Mouse (Mus musculus): ENCODE data around the gene Hpd. TPM values are rescaled to one million over a fixed set of nuclear protein-coding genes. Genes with fewer than 3 reads are reported as not detected.
A peak's percentile ranks its signal among the peaks of the same experiment; 100 is the strongest.
"Not testable (repeated sequence)": the region's sequence is repeated elsewhere in the genome, so short reads cannot be mapped to it uniquely, and the experiment has no call there.

Hpd gene
- total and polyA plus RNA-seq, 2 experiments from 2014 or later = not detected

- Histone ChIP-seq H3K9me3 (ENCODE audit: low read length) (no peaks in the 10 kb centered on the region), H3K27ac (ENCODE audit: low read depth, low read length) (no peak overlapping the region), H3K27me3 (ENCODE audit: insufficient read depth, low read length) (no peaks in the 10 kb centered on the region), H3K4me3 (ENCODE audit: low read depth, low read length) (no peak overlapping the region), H3K9ac (replicated peaks; ENCODE audit: low read length, poor library complexity, severe bottlenecking) (no peak overlapping the region), H3K4me2 (ENCODE audit: low read depth, low read length, poor library complexity, severe bottlenecking) (no peak overlapping the region), H3K36me3 (ENCODE audit: insufficient read depth, low read length) (no peaks in the 10 kb centered on the region), H3K4me1 (ENCODE audit: insufficient read depth, low read length) (no peaks in the 10 kb centered on the region)
- DNase-seq (ENCODE audit: low spot score) = peak; percentile 47
- ATAC-seq (ENCODE audit: low FRiP score) = no peak
- 79% methylated on average over 4 of the region's 4 CpGs for WGBS
- no peak for TF ChIP-seq CTCF (IDR thresholded peaks at IDR 0.05)
Measured at GRCm38 (mm10) chr5:123223051-123223410, 40.5 kb upstream of the Hpd start.

- 87% methylated on average over 3 of the region's 5 CpGs for WGBS
- H3K4me2 ChIP-seq (ENCODE audit: low read depth, low read length, poor library complexity, severe bottlenecking); DNase-seq (ENCODE audit: low spot score); H3K4me1 ChIP-seq (ENCODE audit: insufficient read depth, low read length); H3K36me3 ChIP-seq (ENCODE audit: insufficient read depth, low read length); ATAC-seq (ENCODE audit: low FRiP score); H3K4me3 ChIP-seq (ENCODE audit: low read depth, low read length); H3K9me3 ChIP-seq (ENCODE audit: low read length); H3K9ac ChIP-seq (replicated peaks; ENCODE audit: low read length, poor library complexity, severe bottlenecking); H3K27ac ChIP-seq (ENCODE audit: low read depth, low read length); H3K27me3 ChIP-seq (ENCODE audit: insufficient read depth, low read length): not testable (repeated sequence)
Measured at GRCm38 (mm10) chr5:123222346-123223050, 40.0 kb upstream of the Hpd start.

GRCm38 (mm10) chr5:123203591-123203990, 21.1 kb upstream of the Hpd start:
- 89% methylated on average over 7 of the region's 7 CpGs for WGBS
- not testable (repeated sequence) for H3K4me3 ChIP-seq (ENCODE audit: low read depth, low read length); H3K9ac ChIP-seq (replicated peaks; ENCODE audit: low read length, poor library complexity, severe bottlenecking); H3K4me1 ChIP-seq (ENCODE audit: insufficient read depth, low read length); H3K36me3 ChIP-seq (ENCODE audit: insufficient read depth, low read length); H3K9me3 ChIP-seq (ENCODE audit: low read length); H3K4me2 ChIP-seq (ENCODE audit: low read depth, low read length, poor library complexity, severe bottlenecking); H3K27ac ChIP-seq (ENCODE audit: low read depth, low read length); ATAC-seq (ENCODE audit: low FRiP score); H3K27me3 ChIP-seq (ENCODE audit: insufficient read depth, low read length); DNase-seq (ENCODE audit: low spot score)

GRCm38 (mm10) chr5:123202771-123203170, 20.2 kb upstream of the Hpd start:
- not testable (repeated sequence) for H3K27ac ChIP-seq (ENCODE audit: low read depth, low read length); H3K9ac ChIP-seq (replicated peaks; ENCODE audit: low read length, poor library complexity, severe bottlenecking); H3K9me3 ChIP-seq (ENCODE audit: low read length); H3K4me3 ChIP-seq (ENCODE audit: low read depth, low read length); ATAC-seq (ENCODE audit: low FRiP score); H3K4me2 ChIP-seq (ENCODE audit: low read depth, low read length, poor library complexity, severe bottlenecking); H3K4me1 ChIP-seq (ENCODE audit: insufficient read depth, low read length); H3K36me3 ChIP-seq (ENCODE audit: insufficient read depth, low read length); DNase-seq (ENCODE audit: low spot score); H3K27me3 ChIP-seq (ENCODE audit: insufficient read depth, low read length)
- 43% methylated on average over 4 of the region's 4 CpGs for WGBS

- no peak for TF ChIP-seq CTCF (IDR thresholded peaks at IDR 0.05)
- Histone ChIP-seq H3K4me3 (ENCODE audit: low read depth, low read length) (no peak overlapping the region), H3K27ac (ENCODE audit: low read depth, low read length) (no peak overlapping the region), H3K9ac (replicated peaks; ENCODE audit: low read length, poor library complexity, severe bottlenecking) (no peak overlapping the region), H3K9me3 (ENCODE audit: low read length) (no peaks in the 10 kb centered on the region), H3K36me3 (ENCODE audit: insufficient read depth, low read length) (no peaks in the 10 kb centered on the region), H3K4me2 (ENCODE audit: low read depth, low read length, poor library complexity, severe bottlenecking) (no peak overlapping the region), H3K27me3 (ENCODE audit: insufficient read depth, low read length) (no peaks in the 10 kb centered on the region), H3K4me1 (ENCODE audit: insufficient read depth, low read length) (no peaks in the 10 kb centered on the region)
- DNase-seq (ENCODE audit: low spot score) (peak; percentile 61), ATAC-seq (ENCODE audit: low FRiP score) (no peak)
- WGBS = 86% methylated on average over 5 of the region's 5 CpGs
Measured at GRCm38 (mm10) chr5:123201987-123202386, 19.5 kb upstream of the Hpd start.

GRCm38 (mm10) chr5:123201523-123201892, 19.0 kb upstream of the Hpd start:
- Histone ChIP-seq H3K9me3 (ENCODE audit: low read length) (no peaks in the 10 kb centered on the region), H3K4me1 (ENCODE audit: insufficient read depth, low read length) (no peaks in the 10 kb centered on the region), H3K4me2 (ENCODE audit: low read depth, low read length, poor library complexity, severe bottlenecking) (no peak overlapping the region), H3K27me3 (ENCODE audit: insufficient read depth, low read length) (no peaks in the 10 kb centered on the region), H3K9ac (replicated peaks; ENCODE audit: low read length, poor library complexity, severe bottlenecking) (no peak overlapping the region), H3K4me3 (ENCODE audit: low read depth, low read length) (no peak overlapping the region), H3K36me3 (ENCODE audit: insufficient read depth, low read length) (no peaks in the 10 kb centered on the region), H3K27ac (ENCODE audit: low read depth, low read length) (no peak overlapping the region)
- 84% methylated on average over 7 of the region's 7 CpGs for WGBS
- no peak for TF ChIP-seq CTCF (IDR thresholded peaks at IDR 0.05)
- ATAC-seq (ENCODE audit: low FRiP score) (no peak), DNase-seq (ENCODE audit: low spot score) (no peak)

- not testable (repeated sequence) for H3K27me3 ChIP-seq (ENCODE audit: insufficient read depth, low read length); H3K27ac ChIP-seq (ENCODE audit: low read depth, low read length); DNase-seq (ENCODE audit: low spot score); H3K36me3 ChIP-seq (ENCODE audit: insufficient read depth, low read length); H3K4me1 ChIP-seq (ENCODE audit: insufficient read depth, low read length); H3K9ac ChIP-seq (replicated peaks; ENCODE audit: low read length, poor library complexity, severe bottlenecking); H3K4me3 ChIP-seq (ENCODE audit: low read depth, low read length); H3K4me2 ChIP-seq (ENCODE audit: low read depth, low read length, poor library complexity, severe bottlenecking); H3K9me3 ChIP-seq (ENCODE audit: low read length); ATAC-seq (ENCODE audit: low FRiP score)
- WGBS = 85% methylated on average over 5 of the region's 7 CpGs
Measured at GRCm38 (mm10) chr5:123200816-123201522, 18.4 kb upstream of the Hpd start.
